Mouse (Mus musculus) cortical plate, adult 2 months (tissue): ENCODE results near the gene Trp53.

ENCODE experiments used
- CTCF ChIP-seq: fragments of 200-500 bp; IDR thresholded peaks from 2 replicates; pipeline ENCODE4 v1.5.1; 2011; ENCODE audit warnings: mild to moderate bottlenecking, control low read depth, low read length; ENCODE audit not compliant: insufficient read depth; ENCODE audit errors: extremely low read depth
- POLR2A ChIP-seq: fragments of 200-500 bp; IDR thresholded peaks from 2 replicates; pipeline ENCODE4 v1.6.1; 2011; ENCODE audit warnings: mild to moderate bottlenecking, low read length, control low read depth; ENCODE audit not compliant: insufficient read depth; ENCODE audit errors: extremely low read depth

- TF ChIP-seq POLR2A, result no peak
- TF ChIP-seq CTCF, result peak; percentile 97
Measured at GRCm38 (mm10) chr11:69628286-69628685, 48.1 kb downstream of the Trp53 start.
